Mouse (Mus musculus): Measurements from ENCODE around the gene Btbd35f22. TPM values are rescaled to one million over a fixed set of nuclear protein-coding genes. Genes with fewer than 3 reads are reported as not detected.
"Not testable (repeated sequence)": the region's sequence is repeated elsewhere in the genome, so short reads cannot be mapped to it uniquely, and the experiment has no call there.

Gene Btbd35f22
- not detected in 3 replicates for total RNA-seq (2017)

DNA sequence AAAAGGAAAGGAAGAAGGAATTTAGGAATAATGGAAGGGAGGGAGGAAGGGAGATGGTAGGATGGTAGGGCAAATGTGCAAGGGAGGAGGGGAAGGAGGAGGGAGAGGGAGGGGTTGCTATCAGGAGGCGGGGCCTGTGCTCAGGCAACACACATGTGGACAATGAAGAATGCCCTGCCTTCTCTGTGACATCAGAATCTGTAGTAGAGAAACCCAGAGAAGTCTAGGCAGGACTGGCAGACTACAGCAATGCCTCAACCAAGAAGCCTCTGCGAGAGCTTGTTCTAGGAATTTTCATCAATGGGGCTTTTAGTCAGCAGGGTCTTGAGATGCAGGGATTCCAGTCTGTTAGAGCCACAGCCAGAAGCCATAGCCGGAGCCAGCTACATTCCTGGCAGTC lies at the start of gene Btbd35f22:
Btbd35f22 (plus strand) TSS at position 301 of the 400 bp plus-strand sequence.
- ATAC-seq (replicated peaks; ENCODE audit: insufficient number of reproducible peaks, low FRiP score, low TSS enrichment, poor library complexity, severe bottlenecking) = not testable (repeated sequence)

Other genes starting within 250 kb of the Btbd35f22 start
- gene Gm21637, start 85.8 kb upstream of the Btbd35f22 start, total RNA-seq (2017) = not detected in 3 replicates
- gene Btbd35f2, start 230.6 kb downstream of the Btbd35f22 start, total RNA-seq (2017) = not detected in 3 replicates

Measured in monocyte, adult 5-6 weeks (primary cell).